In the genomic region with DNA sequence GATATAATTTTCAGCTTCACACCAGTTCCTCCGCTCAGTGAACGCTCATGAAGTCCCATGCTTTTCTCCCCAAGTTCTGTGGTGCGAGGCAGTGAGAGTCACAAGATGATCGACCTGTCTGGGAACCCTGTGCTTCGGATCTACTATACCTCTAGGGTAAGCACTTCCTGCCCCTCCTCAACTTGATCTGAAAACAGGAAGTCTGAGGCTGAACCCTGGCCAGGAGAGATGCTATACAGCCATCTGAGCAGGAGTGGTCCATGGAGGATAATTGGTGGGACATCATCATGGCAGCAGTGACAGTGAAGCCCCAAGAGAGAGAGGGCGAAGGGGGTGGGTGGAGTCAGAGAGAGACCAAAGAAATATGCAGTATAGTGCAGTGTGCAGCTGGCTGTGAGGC, we compare ENCODE assay signal across 29 mouse cellular contexts. TPM values are rescaled to one million over a fixed set of nuclear protein-coding genes. Genes with fewer than 3 reads are reported as not detected.
A peak's percentile ranks its signal among the peaks of the same experiment; 100 is the strongest.
DNase-seq lines count a peak whose midpoint lies in the region; ATAC-seq lines count a peak whose summit lies in the region.
"Had no signal": no experiment of that assay in that cellular context is flagged by ENCODE, and none has a peak within 500 bp of the region (broad histone marks: within the 10 kb centered on the region; RNA-seq: fewer than 3 reads in every experiment).

No protein-coding gene starts in this region.

- H3K36me3 ChIP-seq in erythroblast, embryonic 14.5 days (ENCODE audit: control insufficient read depth): peaks cover 40% of the 10 kb centered on the region

- peak; percentile 24 for DNase-seq in thymus, postnatal 25 days
- DNase-seq in thymus, postnatal 10 days (ENCODE audit: low spot score in 2 of 2): no peak
- DNase-seq in induced T-regulatory cell, adult 2 months (ENCODE audit: low read depth): peak; percentile 59
- DNase-seq in kidney, adult 9 months: no peak
- no peak for DNase-seq in layer of hippocampus, adult 18-20 months (ENCODE audit: low spot score in 2 of 2)
- DNase-seq: adrenal gland, postnatal 14 days; cerebellum, adult 11 months; cerebellum, adult 9-10 months; gastrocnemius, adult 2 months; gastrocnemius, postnatal 36 days; heart, adult 18-20 months; heart, postnatal 4 days; kidney, postnatal 14 days; liver; lung, embryonic 14.5 days; lung, postnatal 14 days; midbrain, embryonic 14.5 days had no signal

- peak overlapping the region; percentile 15 for H3K4me3 ChIP-seq in erythroblast, embryonic 14.5 days (replicated peaks)
- H3K4me3 ChIP-seq: embryonic facial prominence, embryonic 13.5 days; forebrain, embryonic 15.5 days; hindbrain, embryonic 13.5 days had no signal

- 0 out of 2 replicates have a peak, but pooled peaks cover 2% of the 10 kb centered on the region for H3K27me3 ChIP-seq in erythroblast, embryonic 14.5 days (ENCODE audit: control insufficient read depth)
- H3K27me3 ChIP-seq: CH12.LX; embryonic facial prominence, embryonic 13.5 days; forebrain, embryonic 15.5 days; hindbrain, embryonic 13.5 days had no signal

- peaks cover 53% of the 10 kb centered on the region for H3K4me1 ChIP-seq in erythroblast, embryonic 14.5 days (ENCODE audit: control insufficient read depth)

- ATAC-seq in erythroblast, adult 5-6 weeks (replicated peaks; ENCODE audit: low FRiP score, poor library complexity, severe bottlenecking): no peak
- ATAC-seq: forebrain, embryonic 15.5 days; intestine, postnatal 0 days had no signal

- no peaks in the 10 kb centered on the region for H3K9me3 ChIP-seq in erythroblast, embryonic 14.5 days (ENCODE audit: control insufficient read depth, low read length)
- H3K9me3 ChIP-seq: embryonic facial prominence, embryonic 13.5 days; forebrain, embryonic 15.5 days; G1E; hindbrain, embryonic 13.5 days had no signal

RNA-seq across cellular contexts. Expression of a gene that starts 2.9 kb away (rescaled TPM):
- polyA plus RNA-seq in erythroblast, embryonic 14.5 days (2012): not detected in 2 replicates
- total RNA-seq in erythroblast, adult 5-6 weeks (2015; ENCODE audit: low replicate concordance): 5.0 TPM in 1 of 2 replicates, not detected in the other
- not detected in 2 replicates for total RNA-seq in erythroblast, adult 5-6 weeks (2017; ENCODE audit: low replicate concordance)
- total RNA-seq in layer of hippocampus, adult 18-20 months (2021): not detected

RNA-seq across cellular contexts. Expression of a gene that starts 3.1 kb away (rescaled TPM):
- polyA plus RNA-seq in erythroblast, embryonic 14.5 days (2012): 12.0 and 13.0 TPM in 2 replicates
- total RNA-seq in erythroblast, adult 5-6 weeks (2015; ENCODE audit: low replicate concordance): 14.8 and 23.1 TPM in 2 replicates
- total RNA-seq in erythroblast, adult 5-6 weeks (2017; ENCODE audit: low replicate concordance): 9.5 and 20.9 TPM in 2 replicates
- 100 to 1,000 TPM; 164 to 166 TPM for total RNA-seq in layer of hippocampus, adult 18-20 months (2021)

RNA-seq across cellular contexts. Expression of a gene that starts 28.5 kb away (rescaled TPM):
- 0.03 and 0.04 TPM in 2 replicates for polyA plus RNA-seq in erythroblast, embryonic 14.5 days (2012)
- not detected in 2 replicates for total RNA-seq in erythroblast, adult 5-6 weeks (2015; ENCODE audit: low replicate concordance)
- total RNA-seq in erythroblast, adult 5-6 weeks (2017; ENCODE audit: low replicate concordance): 0.84 TPM in 1 of 2 replicates, not detected in the other
- 100 to 1,000 TPM; 475 to 503 TPM for total RNA-seq in layer of hippocampus, adult 18-20 months (2021)

RNA-seq across cellular contexts. Expression of a gene that starts 29.5 kb away (rescaled TPM):
- polyA plus RNA-seq in erythroblast, embryonic 14.5 days (2012): not detected in 2 replicates
- not detected in 2 replicates for total RNA-seq in erythroblast, adult 5-6 weeks (2015; ENCODE audit: low replicate concordance)
- not detected in 2 replicates for total RNA-seq in erythroblast, adult 5-6 weeks (2017; ENCODE audit: low replicate concordance)
- 10 to 100 TPM; 33.3 to 33.7 TPM for total RNA-seq in layer of hippocampus, adult 18-20 months (2021)
- total RNA-seq: common myeloid progenitor, adult 5-6 weeks; G1E; gastrocnemius, adult 2 months; gastrocnemius, postnatal 36 days; heart, adult 18-20 months; neutrophil, adult 5-6 weeks had no signal
- polyA plus RNA-seq: G1E; heart, embryonic 16.5 days; liver, embryonic 14.5 days had no signal

RNA-seq across cellular contexts. Expression of a gene that starts 35.6 kb away (rescaled TPM):
- polyA plus RNA-seq in erythroblast, embryonic 14.5 days (2012): 0.87 and 1.2 TPM in 2 replicates
- total RNA-seq in erythroblast, adult 5-6 weeks (2015; ENCODE audit: low replicate concordance): 1.5 and 1.9 TPM in 2 replicates
- 5.5 and 7.7 TPM in 2 replicates for total RNA-seq in erythroblast, adult 5-6 weeks (2017; ENCODE audit: low replicate concordance)
- 10 to 100 TPM in 1 of 2 experiments, 1 to 10 TPM in 1; 8.5 to 10.0 TPM for total RNA-seq in layer of hippocampus, adult 18-20 months (2021)

Comparison
In these comparisons a context has a peak if more than half of its experiments do, and no peak if none do; other contexts are left out.
1. DNase-seq: peak in thymus, postnatal 25 days (single experiment) and induced T-regulatory cell, adult 2 months (single experiment); none in thymus, postnatal 10 days (0 of 2), kidney, adult 9 months (single experiment) and layer of hippocampus, adult 18-20 months (0 of 2).
2. RNA of a gene that starts 3.1 kb away (total RNA-seq): 164 to 166 TPM in layer of hippocampus, adult 18-20 months; 9.5 to 23.1 TPM in erythroblast, adult 5-6 weeks; every median in the first group is over 4 times any median in the second.
3. RNA of a gene that starts 28.5 kb away (total RNA-seq): 475 to 503 TPM in layer of hippocampus, adult 18-20 months; 0.84 TPM in erythroblast, adult 5-6 weeks; every median in the first group is over 100 times any median in the second.